Mouse (Mus musculus) CD8-positive naive resting alpha-beta T cell, adult 57 days (primary cell): ENCODE data around the gene Hipk2. TPM values are rescaled to one million over a fixed set of nuclear protein-coding genes. Genes with fewer than 3 reads are reported as not detected.

ENCODE experiments used
- total RNA-seq: library from RNA; stranded (reverse); gene quantifications from one replicate; pipeline ENCODE4 v1.2.4, GENCODE M21; 2023

Gene Hipk2
- 26.9 TPM for total RNA-seq

DNA sequence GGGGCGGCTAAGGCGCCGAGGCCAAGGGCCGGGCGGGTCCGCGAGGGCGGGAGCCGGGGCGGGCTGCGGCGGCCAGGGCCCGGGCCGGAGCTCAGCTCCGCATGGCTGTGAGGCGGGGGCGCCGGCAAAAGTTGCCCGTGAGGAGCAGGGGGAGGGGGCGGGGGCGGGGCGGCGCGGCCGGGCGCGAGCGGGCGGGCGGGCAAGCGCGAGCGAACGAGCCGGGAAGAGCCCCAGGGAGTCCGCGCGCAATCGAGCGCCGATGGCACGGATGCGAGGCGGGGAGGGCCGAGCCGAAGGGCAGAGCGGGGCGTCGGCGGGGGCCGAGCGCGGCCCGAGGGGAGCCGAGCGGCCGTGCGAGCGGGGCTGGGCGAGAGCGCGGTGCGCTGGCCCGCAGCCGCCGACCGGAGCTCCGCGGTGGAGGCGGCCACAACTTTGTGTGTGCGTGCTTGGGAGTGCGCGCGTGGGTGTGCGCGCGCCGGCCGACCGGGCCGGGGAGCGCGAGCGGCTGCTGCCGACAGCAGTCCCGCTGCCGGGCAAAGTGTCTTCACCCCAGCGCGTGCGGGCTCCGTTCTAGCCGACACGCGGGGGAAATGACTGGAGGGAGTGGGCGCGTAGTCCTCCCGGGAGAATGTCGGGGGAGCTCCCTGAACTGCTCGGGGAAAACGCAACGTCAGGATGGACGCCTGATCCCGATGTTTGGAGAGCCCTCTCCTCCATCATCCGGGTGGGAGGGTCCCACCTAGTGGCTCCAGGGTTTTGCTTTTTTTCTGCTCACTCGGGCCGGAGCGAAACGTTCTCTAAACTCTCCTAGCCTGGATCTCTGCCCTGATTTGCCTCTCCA is at the start of gene Hipk2:
Hipk2 (minus strand) TSS at position 95 of the 841 bp plus-strand sequence.

GRCm38 (mm10) chr6:38875258-38876070 is 501 bp downstream of the Hipk2 start, which contains the start of gene Tbxas1:
Tbxas1 (plus strand) TSS chr6:38875404.

GRCm38 (mm10) chr6:38662714-38663615 is 213.0 kb downstream of the Hipk2 start, which contains the start of gene Clec2l:
Clec2l (plus strand) TSS chr6:38663069.

Other genes starting within 250 kb of the Hipk2 start
- gene Klrg2, start 238.9 kb downstream of the Hipk2 start, total RNA-seq = not detected
- not detected for gene Clec2l, start 213.1 kb downstream of the Hipk2 start, total RNA-seq
- gene Tbxas1, start 761 bp downstream of the Hipk2 start, total RNA-seq = 0.37 TPM
- 3.6 TPM for gene Parp12, start 242.2 kb upstream of the Hipk2 start, total RNA-seq